Mouse (Mus musculus) myocyte (in vitro differentiated cells): ENCODE measurements at regions not wholly inside any gene's neighbourhood (a gene's known extent, or its start where the extent isn't known, plus 50 kb on each side); places are given as distances from the start of the nearest gene placed in this dataset.

ENCODE experiments used
- H3K27me3 ChIP-seq: one replicate; pipeline ENCODE4 v1.6.1; 2011; ENCODE audit not compliant: control insufficient read depth, insufficient read depth, insufficient read length
- H3K36me3 ChIP-seq: one replicate; pipeline ENCODE4 v1.6.1; 2011; ENCODE audit not compliant: control insufficient read depth, insufficient read depth
- H3K4me2 ChIP-seq: one replicate; pipeline ENCODE4 v1.6.1; 2011; ENCODE audit warnings: low read depth, control low read depth
- H3K4me3 ChIP-seq: one replicate; pipeline ENCODE4 v1.5.1; 2011; ENCODE audit warnings: mild to moderate bottlenecking, control low read depth, moderate library complexity
- H3K79me2 ChIP-seq: one replicate; pipeline ENCODE4 v1.6.1; 2011; ENCODE audit not compliant: control insufficient read depth, insufficient read depth
- H3ac ChIP-seq: one replicate; pipeline ENCODE4 v1.6.1; 2011; ENCODE audit not compliant: control insufficient read depth, insufficient read length
- CEBPB ChIP-seq: IDR thresholded peaks from 2 replicates; pipeline ENCODE4 v1.6.1; 2011; ENCODE audit warnings: mild to moderate bottlenecking, moderate library complexity; ENCODE audit not compliant: poor library complexity, insufficient read depth, severe bottlenecking
- E2F4 ChIP-seq: IDR thresholded peaks from one replicate; pipeline ENCODE4 v1.6.1; 2011; ENCODE audit warnings: mild to moderate bottlenecking, control low read depth, moderate library complexity; ENCODE audit not compliant: insufficient read depth
- MAX ChIP-seq: IDR thresholded peaks from one replicate; pipeline ENCODE4 v1.6.1; 2011; ENCODE audit warnings: low read depth, mild to moderate bottlenecking, control low read depth
- MYOD1 ChIP-seq, 3 experiments: IDR thresholded peaks; one replicate each; pipeline ENCODE4 v1.6.1; 2011; ENCODE audit warnings: control low read depth in 2 of 3, low read depth in 2 of 3, mild to moderate bottlenecking in 2 of 3, moderate library complexity in 1 of 3; ENCODE audit not compliant: insufficient read length in 2 of 3, control insufficient read depth in 1 of 3
- MYOG ChIP-seq, 3 experiments: IDR thresholded peaks; one replicate each; pipeline ENCODE4 v1.6.1; 2011; ENCODE audit warnings: control low read depth in 2 of 3, low read depth in 2 of 3, mild to moderate bottlenecking in 2 of 3; ENCODE audit not compliant: insufficient read length in 2 of 3, control insufficient read depth in 1 of 3, insufficient read depth in 1 of 3
- POLR2A ChIP-seq: IDR thresholded peaks from one replicate; pipeline ENCODE4 v1.6.1; 2011; ENCODE audit warnings: low read depth, mild to moderate bottlenecking, control low read depth, moderate library complexity; ENCODE audit not compliant: insufficient read length
- POLR2AphosphoS2 ChIP-seq: IDR thresholded peaks from one replicate; pipeline ENCODE4 v1.6.1; 2011; ENCODE audit warnings: low read depth, control low read depth; ENCODE audit not compliant: insufficient read length
- REST ChIP-seq: IDR thresholded peaks from one replicate; pipeline ENCODE4 v1.6.1; 2011; ENCODE audit warnings: mild to moderate bottlenecking, control low read depth, moderate library complexity; ENCODE audit not compliant: insufficient read depth, insufficient read length
- SRF ChIP-seq: IDR thresholded peaks from one replicate; pipeline ENCODE4 v1.6.1; 2011; ENCODE audit warnings: low read depth; ENCODE audit not compliant: control insufficient read depth, insufficient read length
- TCF12 ChIP-seq: IDR thresholded peaks from one replicate; pipeline ENCODE4 v1.6.1; 2011; ENCODE audit warnings: mild to moderate bottlenecking, control low read depth; ENCODE audit not compliant: poor library complexity, insufficient read depth, severe bottlenecking
- TCF3 ChIP-seq: IDR thresholded peaks from one replicate; pipeline ENCODE4 v1.6.1; 2011; ENCODE audit warnings: low read depth, control low read depth; ENCODE audit not compliant: insufficient read length
- USF1 ChIP-seq: IDR thresholded peaks from one replicate; pipeline ENCODE4 v1.6.1; 2011; ENCODE audit warnings: low read depth, mild to moderate bottlenecking, control low read depth, moderate library complexity

DNA sequence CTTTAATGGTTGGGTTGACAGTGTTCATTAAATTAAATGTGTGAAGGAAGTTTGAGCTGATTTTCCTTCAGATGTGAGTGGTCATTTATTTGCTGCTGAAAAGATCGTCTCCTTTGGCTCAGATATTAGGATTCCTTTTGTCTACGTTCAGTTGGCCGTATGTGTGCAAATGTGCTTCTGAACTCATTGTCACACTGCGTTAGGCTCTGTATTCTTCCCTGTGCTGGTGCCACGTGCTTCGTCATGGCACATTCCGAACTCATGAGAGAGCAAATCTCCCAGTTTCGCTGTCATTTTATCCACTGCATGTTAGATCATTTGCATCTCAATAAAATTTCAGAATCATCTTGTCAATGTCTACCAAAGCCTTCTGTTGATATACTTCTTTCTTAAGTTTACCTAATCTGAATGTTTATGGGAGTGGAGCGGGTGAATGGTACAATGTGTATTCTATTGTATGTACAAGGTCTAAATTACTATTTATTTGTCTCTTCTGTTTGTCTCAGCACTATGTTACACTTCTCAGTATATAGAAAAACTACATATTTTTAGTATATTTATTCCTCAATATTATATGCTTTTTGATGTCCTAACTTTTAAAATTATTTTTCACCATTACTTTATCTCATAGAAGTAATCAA lies 808.0 kb upstream of the Dppa4 start:
- Histone ChIP-seq H3K4me2 (no peak overlapping the region), H3K4me3 (no peak overlapping the region), H3K27me3 (no peaks in the 10 kb centered on the region), H3K79me2 (no peaks in the 10 kb centered on the region), H3ac (no peak overlapping the region), H3K36me3 (no peaks in the 10 kb centered on the region)
- no peak for TF ChIP-seq POLR2AphosphoS2
- no peak for TF ChIP-seq MAX
- no peak for TF ChIP-seq MYOD1 (IDR thresholded peaks at IDR 0.05; ENCODE audit: control insufficient read depth in 1 of 3, insufficient read length in 2 of 3, low read depth in 2 of 3)
- no peak for TF ChIP-seq POLR2A
- TF ChIP-seq CEBPB = no peak
- TF ChIP-seq E2F4 = no peak

- TF ChIP-seq MYOD1 (IDR thresholded peaks at IDR 0.05; ENCODE audit: control insufficient read depth in 1 of 3, insufficient read length in 2 of 3, low read depth in 2 of 3) = no peak
- peak in 1 of 3 experiments; percentile 20 for TF ChIP-seq MYOG (IDR thresholded peaks at IDR 0.05; ENCODE audit: control insufficient read depth in 1 of 3, insufficient read depth in 1 of 3, insufficient read length in 2 of 3, low read depth in 2 of 3)
- Histone ChIP-seq H3K4me2 (no peak overlapping the region), H3K36me3 (no peaks in the 10 kb centered on the region), H3ac (no peak overlapping the region), H3K27me3 (no peaks in the 10 kb centered on the region), H3K4me3 (no peak overlapping the region), H3K79me2 (no peaks in the 10 kb centered on the region)
Measured at GRCm38 (mm10) chr16:47482071-47482470, 801.5 kb upstream of the Dppa4 start.

DNA sequence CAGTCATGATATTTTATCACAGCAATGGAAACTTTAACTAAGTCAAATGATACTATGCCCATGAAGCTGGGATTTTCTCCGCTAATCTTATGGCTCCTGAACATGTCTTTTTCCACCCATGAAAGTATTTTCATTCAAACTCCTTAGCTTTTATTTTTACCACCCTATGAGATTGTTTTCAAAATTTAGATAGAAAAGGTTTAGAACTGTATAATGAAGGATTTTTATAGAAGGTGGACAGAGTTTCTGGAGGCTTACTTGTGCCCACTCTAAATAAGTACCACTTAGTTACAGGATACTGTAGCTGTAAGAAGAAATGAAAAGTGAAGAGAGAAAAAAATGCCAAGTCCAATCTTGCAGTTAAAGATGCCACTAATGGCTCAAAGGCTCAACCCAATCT lies 795.0 kb upstream of the Dppa4 start:
- no peaks in the 10 kb centered on the region for H3K27me3 ChIP-seq
- H3K79me2 ChIP-seq = no peaks in the 10 kb centered on the region

DNA sequence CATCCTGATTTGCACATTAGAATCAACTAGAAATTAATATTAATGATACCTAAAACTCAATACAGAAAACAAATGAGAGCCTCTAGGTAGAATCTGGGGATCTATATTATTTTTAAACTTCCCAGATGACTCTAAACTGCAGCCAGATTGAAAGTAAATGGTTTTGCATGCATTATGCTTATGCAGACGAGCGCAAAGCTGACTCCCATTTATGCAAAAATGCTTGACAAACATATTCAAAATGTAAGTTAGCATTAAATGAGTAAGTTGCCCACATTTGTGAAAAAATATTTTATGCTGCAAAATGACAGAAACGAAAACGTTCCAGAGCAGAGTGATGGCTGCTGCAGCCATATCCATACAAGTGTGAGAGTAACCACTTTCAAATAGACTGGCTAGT lies 757.7 kb upstream of the Dppa4 start:
- H3K79me2 ChIP-seq = no peaks in the 10 kb centered on the region
- no peak overlapping the region for H3ac ChIP-seq
- H3K27me3 ChIP-seq = no peaks in the 10 kb centered on the region
- no peaks in the 10 kb centered on the region for H3K36me3 ChIP-seq
- H3K4me2 ChIP-seq = no peak overlapping the region
- H3K4me3 ChIP-seq = no peak overlapping the region
- no peak for TF ChIP-seq POLR2A
- TF ChIP-seq MYOD1 (IDR thresholded peaks at IDR 0.05; ENCODE audit: control insufficient read depth in 1 of 3, insufficient read length in 2 of 3, low read depth in 2 of 3) = no peak

More for the DNA sequence above, 795.0 kb upstream of the Dppa4 start:
- TF ChIP-seq REST (no peak), USF1 (no peak), TCF12 (no peak), TCF3 (no peak), POLR2A (no peak)
- Histone ChIP-seq H3K36me3 (no peaks in the 10 kb centered on the region), H3K4me2 (no peak overlapping the region), H3K4me3 (no peak overlapping the region), H3ac (no peak overlapping the region)

DNA sequence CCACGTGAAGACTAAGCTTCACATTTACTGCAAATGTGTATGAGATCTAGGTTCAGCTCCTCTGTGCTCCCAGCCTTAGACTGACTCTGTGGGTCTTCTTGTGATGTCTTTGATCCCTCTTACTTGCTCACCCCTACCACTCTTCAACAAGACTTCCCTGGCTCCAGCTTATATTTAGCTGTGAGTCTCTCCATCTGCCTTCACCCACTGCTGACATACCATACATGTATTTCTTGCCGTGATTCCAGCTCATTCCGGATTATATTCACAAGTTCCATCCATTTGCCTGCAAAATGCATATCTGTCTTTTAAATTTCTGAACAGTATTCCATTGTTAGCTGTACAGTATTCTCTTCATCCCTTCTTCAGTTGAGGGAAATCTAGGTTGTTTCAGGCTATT lies 756.9 kb upstream of the Dppa4 start:
- no peak overlapping the region for H3ac ChIP-seq
- H3K79me2 ChIP-seq = no peaks in the 10 kb centered on the region
- H3K36me3 ChIP-seq = no peaks in the 10 kb centered on the region
- no peak overlapping the region for H3K4me3 ChIP-seq
- TF ChIP-seq TCF12 = no peak
- TF ChIP-seq E2F4 = no peak
- TF ChIP-seq REST = no peak
- TF ChIP-seq SRF = no peak
- no peak for TF ChIP-seq TCF3
- TF ChIP-seq USF1 = no peak
- TF ChIP-seq MAX = no peak
- no peak for TF ChIP-seq MYOG (IDR thresholded peaks at IDR 0.05; ENCODE audit: control insufficient read depth in 1 of 3, insufficient read depth in 1 of 3, insufficient read length in 2 of 3, low read depth in 2 of 3)
- TF ChIP-seq POLR2A = no peak
- TF ChIP-seq CEBPB = no peak
- no peak overlapping the region for H3K4me2 ChIP-seq
- H3K27me3 ChIP-seq = no peaks in the 10 kb centered on the region

DNA sequence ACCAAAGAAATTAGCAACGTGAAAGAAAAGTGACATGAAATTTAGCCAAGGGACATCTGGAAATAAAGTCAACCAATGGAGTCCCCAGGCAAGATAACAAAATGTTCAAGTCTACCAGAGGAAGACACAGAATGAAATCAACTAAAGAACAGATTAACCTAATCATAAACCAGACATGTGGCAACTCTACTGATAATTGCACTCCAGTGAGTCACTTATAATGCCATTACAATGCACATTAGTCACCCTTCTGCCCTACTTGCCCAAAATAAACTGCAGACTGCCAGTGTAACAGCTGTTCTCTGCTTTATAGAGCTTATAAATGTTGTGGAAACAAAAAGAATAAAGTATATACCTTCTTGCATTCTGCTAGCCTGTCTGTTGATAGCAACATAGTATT lies 747.0 kb upstream of the Dppa4 start:
- Histone ChIP-seq H3K4me3 (no peak overlapping the region), H3K36me3 (no peaks in the 10 kb centered on the region), H3ac (no peak overlapping the region), H3K4me2 (peak overlapping the region; percentile 43), H3K27me3 (no peaks in the 10 kb centered on the region), H3K79me2 (no peaks in the 10 kb centered on the region)
- TF ChIP-seq SRF (no peak), TCF12 (peak; percentile 34), E2F4 (no peak), POLR2A (no peak), MYOG (IDR thresholded peaks at IDR 0.05; ENCODE audit: control insufficient read depth in 1 of 3, insufficient read depth in 1 of 3, insufficient read length in 2 of 3, low read depth in 2 of 3) (peak in 1 of 3 experiments; percentile 88), USF1 (no peak), MAX (no peak), CEBPB (peak; percentile 62), POLR2AphosphoS2 (no peak), MYOD1 (IDR thresholded peaks at IDR 0.05; ENCODE audit: control insufficient read depth in 1 of 3, insufficient read length in 2 of 3, low read depth in 2 of 3) (peak in 2 of 3 experiments; percentile 51 to 71), REST (no peak), TCF3 (no peak)
